Mouse (Mus musculus): Measurements from ENCODE around the gene Nrsn1. TPM values are rescaled to one million over a fixed set of nuclear protein-coding genes. Genes with fewer than 3 reads are reported as not detected.

Nrsn1 gene
- total and polyA plus RNA-seq, 3 experiments = 0.22 TPM; not detected in 2

DNA sequence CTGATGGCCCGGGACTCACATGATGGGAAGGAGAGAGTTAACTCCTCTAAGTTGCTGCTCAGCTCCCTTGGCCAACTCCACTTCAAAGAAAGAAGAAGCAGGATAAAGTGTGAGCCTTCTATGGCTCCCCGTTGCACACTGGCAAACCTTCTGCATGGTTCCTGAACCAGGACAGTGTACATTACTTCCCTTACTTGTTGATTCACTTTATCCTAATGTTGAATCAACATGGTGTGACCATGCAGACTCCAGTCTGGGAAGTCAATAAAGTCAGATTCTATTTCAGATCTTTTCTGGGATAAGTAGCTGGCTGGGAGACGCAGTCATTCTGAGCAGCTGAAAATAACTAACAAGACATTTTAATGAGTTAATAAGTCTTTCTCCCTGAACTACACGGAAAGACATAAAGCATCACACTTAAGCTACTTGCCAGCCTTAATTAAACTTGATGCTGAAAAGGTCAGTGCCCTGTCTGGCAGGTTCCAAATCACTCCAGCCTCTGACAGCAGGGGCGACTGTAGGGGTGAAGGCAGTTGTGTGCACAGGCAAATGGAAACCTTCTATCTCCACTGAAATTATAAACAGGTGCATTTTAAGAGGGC, 50.0 kb downstream of the Nrsn1 start:
- H3K36me3 ChIP-seq (replicated peaks) = no peaks in the 10 kb centered on the region
- no peak for TF ChIP-seq TAL1 (conservative IDR thresholded peaks at IDR 0.05; ENCODE audit: low read depth, low read length)
- no peak for TF ChIP-seq POLR2AphosphoS5 (IDR thresholded peaks at IDR 0.05; ENCODE audit: insufficient replicate concordance, low read depth, low read length)
- no peak for TF ChIP-seq CTCF (IDR thresholded peaks at IDR 0.05; ENCODE audit: low read depth, low read length)
- TF ChIP-seq GATA1 (IDR thresholded peaks at IDR 0.05; ENCODE audit: borderline replicate concordance, low read length) = no peak
- no peak for TF ChIP-seq GATA2 (IDR thresholded peaks at IDR 0.05; ENCODE audit: borderline replicate concordance, low read depth, low read length)
- no peaks in the 10 kb centered on the region for H3K27me3 ChIP-seq (ENCODE audit: insufficient read depth, low read length)
- ATAC-seq (ENCODE audit: extremely low read depth, insufficient number of reproducible peaks, low FRiP score, poor library complexity, severe bottlenecking) = no peak
- DNase-seq (ENCODE audit: low spot score) = no peak
- no peaks in the 10 kb centered on the region for H3K9me3 ChIP-seq (replicated peaks)
- no peaks in the 10 kb centered on the region for H3K4me1 ChIP-seq (ENCODE audit: insufficient read depth, low read depth, low read length)
- H3K4me3 ChIP-seq (ENCODE audit: low read depth, low read length) = no peak overlapping the region

DNA sequence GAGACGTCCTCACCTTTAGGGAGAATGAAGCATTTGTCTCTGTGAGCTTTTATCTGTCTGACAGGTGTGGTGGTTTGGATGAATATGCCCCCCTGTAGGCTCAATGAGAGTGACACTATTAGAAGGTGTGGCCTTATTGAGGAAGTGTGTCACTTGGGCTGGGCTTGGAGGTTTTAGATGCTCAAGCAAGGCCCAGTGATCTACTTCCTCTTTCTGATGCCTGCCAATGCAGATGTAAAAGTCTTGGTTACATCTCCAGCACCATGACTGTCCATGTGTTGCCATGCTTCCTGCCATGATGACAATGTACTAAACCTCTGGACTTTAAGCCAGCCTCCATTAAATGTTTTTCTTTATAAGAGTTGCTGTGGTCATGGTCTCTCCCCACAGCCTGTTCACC, 51.9 kb downstream of the Nrsn1 start:
- Histone ChIP-seq H3K27me3 (ENCODE audit: insufficient read depth, low read length) (no peaks in the 10 kb centered on the region), H3K4me3 (ENCODE audit: low read depth, low read length) (no peak overlapping the region), H3K4me1 (ENCODE audit: insufficient read depth, low read depth, low read length) (no peaks in the 10 kb centered on the region), H3K9me3 (replicated peaks) (no peaks in the 10 kb centered on the region), H3K36me3 (replicated peaks) (no peaks in the 10 kb centered on the region)
- TF ChIP-seq CTCF (IDR thresholded peaks at IDR 0.05; ENCODE audit: low read depth, low read length) (no peak), POLR2AphosphoS5 (IDR thresholded peaks at IDR 0.05; ENCODE audit: insufficient replicate concordance, low read depth, low read length) (no peak), GATA1 (IDR thresholded peaks at IDR 0.05; ENCODE audit: borderline replicate concordance, low read length) (no peak), GATA2 (IDR thresholded peaks at IDR 0.05; ENCODE audit: borderline replicate concordance, low read depth, low read length) (no peak), TAL1 (conservative IDR thresholded peaks at IDR 0.05; ENCODE audit: low read depth, low read length) (no peak)
- DNase-seq (ENCODE audit: low spot score) = no peak
- ATAC-seq (ENCODE audit: extremely low read depth, insufficient number of reproducible peaks, low FRiP score, poor library complexity, severe bottlenecking) = no peak

- no peaks in the 10 kb centered on the region for H3K9me3 ChIP-seq (replicated peaks)
- H3K27me3 ChIP-seq (ENCODE audit: insufficient read depth, low read length) = no peaks in the 10 kb centered on the region
- TF ChIP-seq POLR2AphosphoS5 (IDR thresholded peaks at IDR 0.05; ENCODE audit: insufficient replicate concordance, low read depth, low read length) (no peak), CTCF (IDR thresholded peaks at IDR 0.05; ENCODE audit: low read depth, low read length) (no peak), TAL1 (conservative IDR thresholded peaks at IDR 0.05; ENCODE audit: low read depth, low read length) (no peak), GATA2 (IDR thresholded peaks at IDR 0.05; ENCODE audit: borderline replicate concordance, low read depth, low read length) (no peak), GATA1 (IDR thresholded peaks at IDR 0.05; ENCODE audit: borderline replicate concordance, low read length) (no peak)
- no peaks in the 10 kb centered on the region for H3K36me3 ChIP-seq (replicated peaks)
- no peak for DNase-seq (ENCODE audit: low spot score)
- no peaks in the 10 kb centered on the region for H3K4me1 ChIP-seq (ENCODE audit: insufficient read depth, low read depth, low read length)
- H3K4me3 ChIP-seq (ENCODE audit: low read depth, low read length) = no peak overlapping the region
- ATAC-seq (ENCODE audit: extremely low read depth, insufficient number of reproducible peaks, low FRiP score, poor library complexity, severe bottlenecking) = no peak
These were observed 63.4 kb downstream of the Nrsn1 start for GRCm38 (mm10) chr13:25206950-25207349.

Other genes with a start within 250 kb of the Nrsn1 start
- gene Dcdc2a, start 214.5 kb downstream of the Nrsn1 start, total RNA-seq (2014; fragmentation: Nextera tagmentation) = not detected in 2 replicates
- 0.11 and 0.12 TPM in 2 replicates for gene Dcdc2a, start 214.5 kb downstream of the Nrsn1 start, total RNA-seq (2017)
- not detected in 2 replicates for gene Dcdc2a, start 214.5 kb downstream of the Nrsn1 start, polyA plus RNA-seq (2012)